Mouse (Mus musculus) Patski (cell line): Measurements from ENCODE around the gene Rab1b. TPM values are rescaled to one million over a fixed set of nuclear protein-coding genes. Genes with fewer than 3 reads are reported as not detected.

Experiments used
- ATAC-seq: fragments of 100-300 bp; one replicate; pipeline ENCODE4 v1.8.0; 2021
- CTCF ChIA-PET: fragments of 350-600 bp; sonication (Branson Sonifier 250); formaldehyde crosslinking; loops from one replicate; lab custom pipeline; 2022; ENCODE audit warnings: inconsistent platforms; lab: Charles Lee
- POLR2A ChIA-PET: fragments of 350-600 bp; sonication (Branson Sonifier 250); formaldehyde crosslinking; loops from one replicate; lab custom pipeline; 2022; ENCODE audit warnings: antibody characterized with exemption, inconsistent platforms; lab: Charles Lee
- DNase-seq: peaks from one replicate; pipeline ENCODE4 v3.0.0-alpha.2; 2011; ENCODE audit warnings: low read depth, low spot score
- H3K27me3 ChIP-seq: fragments of 371-371 bp; one replicate; pipeline ENCODE4 v1.5.1; 2021
- CTCF ChIP-seq: fragments of 100-300 bp; IDR thresholded peaks from one replicate; pipeline ENCODE4 v1.5.1; 2021
- in situ Hi-C: fragments of 300-500 bp; cut with MboI; formaldehyde crosslinking; loops from 3 replicates; pipeline ENCODE4 v1.11.1; 2018; ENCODE audit warnings: low pct_unique_long_range_greater_than_20kb, mixed read lengths
- polyA plus RNA-seq: library from polyadenylated mRNA; unstranded; gene quantifications from one replicate; pipeline ENCODE4 v1.2.3, GENCODE M21; 2021

Gene Rab1b
- polyA plus RNA-seq, 1 experiment from 2014 or later, result 237 TPM

- POLR2A ChIA-PET, result interaction anchor here (0.6 to 1.4 kb wide), 2 partner anchors 12 to 46 kb away, joined by 3 read pairs; partner anchors contain the start of gene Klc2
- ATAC-seq (no peak), DNase-seq (no peak)
- in situ Hi-C loops, result no loop called here
- CTCF ChIA-PET, result interaction anchor here (1.8 kb wide), 1 partner anchor 16 kb away, joined by 5 read pairs; no protein-coding TSS in a partner anchor
- no peaks in the 10 kb centered on the region for H3K27me3 ChIP-seq
- no peak for TF ChIP-seq CTCF
These were observed 798 bp downstream of the Rab1b start for GRCm38 (mm10) chr19:5106074-5106473.

GRCm38 (mm10) chr19:5098363-5099143 lies 8.3 kb downstream of the Rab1b start, which contains the start of gene Cnih2:
Gene Cnih2, minus strand, starts transcription at chr19:5098521.
- H3K27me3 ChIP-seq, result no peaks in the 10 kb centered on the region
- no peak for ATAC-seq
- no peak for DNase-seq
- ChIA-PET POLR2A (no interaction called here), CTCF (no interaction called here)
- TF ChIP-seq CTCF, result no peak
- in situ Hi-C loops, result no loop called here

- no peak for TF ChIP-seq CTCF
- no peak for DNase-seq
- H3K27me3 ChIP-seq, result no peaks in the 10 kb centered on the region
- ChIA-PET POLR2A (interaction anchor here (1.0 kb wide), 1 partner anchor 10 kb away, joined by 4 read pairs; the partner anchor contains the start of gene Rab1b), CTCF (interaction anchor here (1.5 kb wide), 1 partner anchor 9 kb away, joined by 3 read pairs; the partner anchor contains the start of gene Yif1a)
- no peak for ATAC-seq
- in situ Hi-C loops, result no loop called here
These were observed 9.1 kb downstream of the Rab1b start for GRCm38 (mm10) chr19:5097521-5098362.

- no peaks in the 10 kb centered on the region for H3K27me3 ChIP-seq
- DNase-seq (no peak), ATAC-seq (no peak)
- POLR2A ChIA-PET, result interaction anchor here (0.6 to 1.1 kb wide), 2 partner anchors 9 to 51 kb away, joined by 3 read pairs; no protein-coding TSS in a partner anchor
- CTCF ChIA-PET, result interaction anchor here (2.1 kb wide), 1 partner anchor 44 kb away, joined by 9 read pairs; no protein-coding TSS in a partner anchor
- in situ Hi-C loops, result no loop called here
- TF ChIP-seq CTCF, result no peak
These were observed 10.9 kb downstream of the Rab1b start for GRCm38 (mm10) chr19:5095887-5096474.

- ChIA-PET POLR2A (interaction anchor here (0.7 to 1.2 kb wide), 4 partner anchors 10 to 47 kb away, joined by 3 read pairs; no protein-coding TSS in a partner anchor), CTCF (interaction anchor here (1.0 to 2.1 kb wide), 3 partner anchors 25 to 56 kb away, joined by 3 to 9 read pairs (median 7); no protein-coding TSS in a partner anchor)
- in situ Hi-C loops, result loop anchor here (5.0 kb wide), 1 partner anchor 47 kb away; no protein-coding TSS in a partner anchor
- DNase-seq (no peak), ATAC-seq (no peak)
- no peaks in the 10 kb centered on the region for H3K27me3 ChIP-seq
- no peak for TF ChIP-seq CTCF
These were observed 12.0 kb downstream of the Rab1b start for GRCm38 (mm10) chr19:5094746-5095417.

GRCm38 (mm10) chr19:5094243-5094632 lies 12.6 kb downstream of the Rab1b start:
- CTCF ChIA-PET, result interaction anchor here (1.0 to 2.2 kb wide), 3 partner anchors 22 to 57 kb away, joined by 3 to 7 read pairs (median 7); no protein-coding TSS in a partner anchor
- H3K27me3 ChIP-seq, result no peaks in the 10 kb centered on the region
- ATAC-seq (no peak), DNase-seq (no peak)
- POLR2A ChIA-PET, result interaction anchor here (0.7 to 1.2 kb wide), 2 partner anchors 10 to 30 kb away, joined by 3 read pairs; no protein-coding TSS in a partner anchor
- TF ChIP-seq CTCF, result no peak
- in situ Hi-C loops, result loop anchor here (5.0 kb wide), 1 partner anchor 48 kb away; no protein-coding TSS in a partner anchor

GRCm38 (mm10) chr19:5093481-5094242 lies 13.2 kb downstream of the Rab1b start:
- ChIA-PET POLR2A (no interaction called here), CTCF (interaction anchor here (1.0 to 2.2 kb wide), 4 partner anchors 23 to 58 kb away, joined by 3 to 7 read pairs (median 6); no protein-coding TSS in a partner anchor)
- in situ Hi-C loops, result loop anchor here (5.0 kb wide), 1 partner anchor 49 kb away; no protein-coding TSS in a partner anchor
- TF ChIP-seq CTCF, result no peak
- ATAC-seq (no peak), DNase-seq (no peak)
- no peaks in the 10 kb centered on the region for H3K27me3 ChIP-seq

- POLR2A ChIA-PET, result interaction anchor here (0.6 kb wide), 1 partner anchor 46 kb away, joined by 3 read pairs; no protein-coding TSS in a partner anchor
- ATAC-seq, result no peak
- no peak for DNase-seq
- H3K27me3 ChIP-seq, result no peaks in the 10 kb centered on the region
- TF ChIP-seq CTCF, result no peak
- CTCF ChIA-PET, result interaction anchor here (1.4 to 2.2 kb wide), 2 partner anchors 25 to 59 kb away, joined by 5 to 7 read pairs; no protein-coding TSS in a partner anchor
- in situ Hi-C loops, result loop anchor here (5.0 kb wide), 1 partner anchor 50 kb away; no protein-coding TSS in a partner anchor
These were observed 14.8 kb downstream of the Rab1b start for GRCm38 (mm10) chr19:5092083-5092482.
